Mouse (Mus musculus) stomach, postnatal 0 days (tissue): ENCODE data around the gene Gtf3c2. TPM values are rescaled to one million over a fixed set of nuclear protein-coding genes. Genes with fewer than 3 reads are reported as not detected.

ENCODE experiments used
- ATAC-seq: fragments of 200-750 bp; cut with Nextera tagmentation; 2 replicates; pipeline ENCODE4 v1.8.0; 2017; ENCODE audit not compliant: low FRiP score, low TSS enrichment
- DNase-seq: peaks from one replicate; pipeline ENCODE4 v3.0.0-alpha.2; 2016; ENCODE audit warnings: low spot score
- H3K27ac ChIP-seq: fragments of 300-500 bp; sonication (generic); replicated peaks from 2 replicates; pipeline ENCODE4 v1.5.1; 2014; ENCODE audit warnings: mild to moderate bottlenecking, control low read depth
- H3K27me3 ChIP-seq: fragments of 300-500 bp; sonication (generic); 2 replicates; pipeline ENCODE4 v1.6.1; 2014; ENCODE audit warnings: low read length; ENCODE audit not compliant: control insufficient read depth, insufficient read depth
- H3K36me3 ChIP-seq: fragments of 300-500 bp; sonication (generic); 2 replicates; pipeline ENCODE4 v1.6.1; 2014; ENCODE audit warnings: low read length, mixed read lengths; ENCODE audit not compliant: control insufficient read depth, insufficient read depth
- H3K4me1 ChIP-seq: fragments of 300-500 bp; sonication (generic); replicated peaks from 2 replicates; pipeline ENCODE4 v1.6.1; 2014; ENCODE audit warnings: antibody characterized with exemption; ENCODE audit not compliant: control insufficient read depth, insufficient read depth
- H3K4me2 ChIP-seq: fragments of 300-500 bp; sonication (generic); replicated peaks from 2 replicates; pipeline ENCODE4 v1.6.1; 2014; ENCODE audit warnings: low read depth, mild to moderate bottlenecking, control low read depth, moderate library complexity
- H3K4me3 ChIP-seq: fragments of 300-500 bp; sonication (generic); 2 replicates; pipeline ENCODE4 v1.5.1; 2014; ENCODE audit warnings: low read depth, low read length, control low read depth
- H3K9ac ChIP-seq: fragments of 300-500 bp; sonication (generic); 2 replicates; pipeline ENCODE4 v1.6.1; 2014; ENCODE audit warnings: mild to moderate bottlenecking, low read length, control low read depth, mixed read lengths
- H3K9me3 ChIP-seq: fragments of 300-500 bp; sonication (generic); 2 replicates; pipeline ENCODE4 v1.6.1; 2016; ENCODE audit warnings: low read length; ENCODE audit not compliant: control insufficient read depth
- CTCF ChIP-seq: IDR thresholded peaks from 2 replicates; pipeline ENCODE4 v1.5.1; 2016; ENCODE audit warnings: antibody characterized with exemption, low read depth, mild to moderate bottlenecking, moderate library complexity
- EP300 ChIP-seq: optimal IDR thresholded peaks from 2 replicates; pipeline ENCODE3; 2016; ENCODE audit warnings: antibody characterized with exemption
- WGBS: fragments of 180-500 bp; shearing (Covaris S2); extraction: QIAGEN DNeasy Blood & Tissue Kit; methylation state at CpG from one replicate; pipeline ENCODE4 v1.1.7; 2014; 5-methylcytosine and 5-hydroxymethylcytosine counted together
- polyA plus RNA-seq: library from polyadenylated mRNA; unstranded; fragments of >200 nt; fragmentation: Nextera tagmentation; extraction: Ambion mirVana; gene quantifications from 2 replicates; pipeline ENCODE4 v1.2.1, GENCODE M21; 2015

Gtf3c2 gene
- polyA plus RNA-seq: 19.9 and 25.1 TPM in 2 replicates

DNA sequence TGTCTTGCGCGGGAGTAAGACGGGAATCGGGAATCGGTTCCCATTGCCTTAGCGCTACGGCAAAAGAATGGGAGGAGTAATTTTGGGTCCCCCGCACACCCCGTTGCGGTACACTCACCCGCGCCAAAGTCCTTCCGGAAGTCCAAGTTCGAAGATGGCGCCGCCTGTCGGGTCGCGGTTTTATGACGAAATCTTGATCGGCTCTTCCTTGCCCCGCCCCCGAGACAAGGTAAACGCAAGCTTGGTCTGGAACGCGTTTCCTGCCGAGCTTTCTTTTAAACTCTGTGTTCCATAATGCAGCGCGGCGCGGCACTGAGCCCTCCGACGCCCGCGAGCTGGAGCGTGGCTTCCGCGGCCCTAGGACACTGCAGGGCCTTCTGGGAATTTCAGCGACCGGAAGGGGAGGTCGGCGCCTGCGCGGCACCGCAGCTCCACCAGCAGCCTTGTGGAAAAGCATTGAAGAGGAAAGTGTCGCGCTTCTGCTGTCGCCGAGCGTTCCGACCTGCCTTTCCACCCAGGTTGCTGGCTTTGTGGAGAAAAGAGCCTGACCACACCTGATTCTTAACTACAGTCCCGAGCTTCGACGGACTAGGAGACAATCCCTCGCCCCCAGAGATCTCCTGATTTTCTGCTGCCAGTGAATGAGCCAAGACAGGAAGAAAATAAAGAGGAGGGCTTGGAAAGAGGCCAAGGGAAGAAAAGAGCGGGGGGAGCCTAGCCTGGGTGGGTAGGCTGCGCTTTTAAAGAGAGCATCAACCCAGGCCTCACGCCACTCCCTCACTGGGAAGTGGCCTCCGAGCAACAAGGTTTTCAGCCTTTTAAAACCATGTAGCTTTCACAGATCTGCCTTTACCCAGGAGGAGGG lies at the start of gene Gtf3c2, which contains the start of gene Gm29609:
Gene Gtf3c2 (minus strand): TSS at position 379 of the 865 bp plus-strand sequence.
Gene Gm29609 (minus strand): TSS at position 146 of the 865 bp plus-strand sequence.
- H3K27me3 ChIP-seq: no peaks in the 10 kb centered on the region
- under 1% methylated on average over 59 of the region's 59 CpGs for WGBS
- H3K4me1 ChIP-seq: no peaks in the 10 kb centered on the region
- H3K9me3 ChIP-seq: no peaks in the 10 kb centered on the region
- TF ChIP-seq EP300 (peak; percentile 31), CTCF (peak; percentile 36)
- H3K36me3 ChIP-seq: no peaks in the 10 kb centered on the region
- H3K4me3 ChIP-seq: peak within 1 kb of the TSS; percentile 86
- peak; percentile 94 for DNase-seq
- ATAC-seq: peak; percentile 98
- H3K27ac ChIP-seq: peak within 1 kb of the TSS; percentile 97
- peak within 1 kb of the TSS; percentile 81 for H3K4me2 ChIP-seq
- peak within 1 kb of the TSS; percentile 74 for H3K9ac ChIP-seq

DNA sequence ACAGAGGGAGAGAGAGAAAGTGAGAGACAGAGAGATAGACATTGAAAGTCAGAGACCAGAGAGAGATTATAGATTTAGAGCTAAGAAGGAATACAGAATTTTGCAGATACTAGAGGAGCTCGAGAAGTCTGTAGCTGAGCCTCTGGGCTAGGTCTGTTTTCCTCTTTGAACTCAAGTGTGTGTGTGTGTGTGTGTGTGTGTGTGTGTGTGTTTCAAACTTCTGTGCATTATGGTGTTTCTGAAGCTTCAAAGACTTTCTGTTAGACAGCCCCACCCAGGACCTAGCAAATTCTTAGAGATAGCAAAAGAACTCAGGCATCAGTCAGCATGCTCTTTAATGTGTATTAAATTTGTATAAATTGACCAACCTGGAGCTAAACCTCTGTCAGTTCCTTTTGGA lies 46.7 kb upstream of the Gtf3c2 start:
- no peak for DNase-seq
- TF ChIP-seq EP300: no peak
- no peak for TF ChIP-seq CTCF
- Histone ChIP-seq H3K27me3 (no peaks in the 10 kb centered on the region), H3K9me3 (no peaks in the 10 kb centered on the region), H3K27ac (no peak overlapping the region), H3K36me3 (no peaks in the 10 kb centered on the region), H3K4me1 (no peaks in the 10 kb centered on the region), H3K4me2 (no peak overlapping the region), H3K4me3 (no peak overlapping the region), H3K9ac (no peak overlapping the region)
- 70% methylated on average over 1 of the region's 1 CpGs for WGBS
- ATAC-seq: no peak

DNA sequence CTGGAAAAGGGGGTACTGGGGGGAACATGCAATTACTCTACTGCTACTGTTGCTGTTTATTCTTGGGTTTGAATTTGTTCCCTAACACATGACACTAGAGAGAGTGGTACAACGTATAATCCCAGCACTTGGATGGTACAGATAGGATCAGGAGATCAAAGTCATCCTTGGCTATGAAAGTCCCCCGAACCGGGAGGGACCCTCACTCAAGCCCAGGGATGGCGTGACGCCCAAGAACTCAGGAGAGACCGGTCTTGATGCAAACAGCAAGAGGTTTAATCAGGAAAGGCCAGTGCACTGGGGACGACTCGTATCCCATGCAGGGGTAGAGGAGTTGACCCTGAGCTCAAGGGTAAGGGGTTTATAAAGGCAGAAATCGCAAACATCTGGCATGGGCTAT lies 42.8 kb upstream of the Gtf3c2 start:
- Histone ChIP-seq H3K27ac (no peak overlapping the region), H3K9ac (no peak overlapping the region), H3K9me3 (no peaks in the 10 kb centered on the region), H3K4me2 (no peak overlapping the region), H3K4me3 (no peak overlapping the region), H3K27me3 (no peaks in the 10 kb centered on the region), H3K4me1 (0 out of 2 replicates have a peak, but pooled peaks cover 2% of the 10 kb centered on the region), H3K36me3 (no peaks in the 10 kb centered on the region)
- WGBS: 93% methylated on average over 9 of the region's 9 CpGs
- DNase-seq (no peak), ATAC-seq (no peak)
- TF ChIP-seq CTCF (no peak), EP300 (no peak)

DNA sequence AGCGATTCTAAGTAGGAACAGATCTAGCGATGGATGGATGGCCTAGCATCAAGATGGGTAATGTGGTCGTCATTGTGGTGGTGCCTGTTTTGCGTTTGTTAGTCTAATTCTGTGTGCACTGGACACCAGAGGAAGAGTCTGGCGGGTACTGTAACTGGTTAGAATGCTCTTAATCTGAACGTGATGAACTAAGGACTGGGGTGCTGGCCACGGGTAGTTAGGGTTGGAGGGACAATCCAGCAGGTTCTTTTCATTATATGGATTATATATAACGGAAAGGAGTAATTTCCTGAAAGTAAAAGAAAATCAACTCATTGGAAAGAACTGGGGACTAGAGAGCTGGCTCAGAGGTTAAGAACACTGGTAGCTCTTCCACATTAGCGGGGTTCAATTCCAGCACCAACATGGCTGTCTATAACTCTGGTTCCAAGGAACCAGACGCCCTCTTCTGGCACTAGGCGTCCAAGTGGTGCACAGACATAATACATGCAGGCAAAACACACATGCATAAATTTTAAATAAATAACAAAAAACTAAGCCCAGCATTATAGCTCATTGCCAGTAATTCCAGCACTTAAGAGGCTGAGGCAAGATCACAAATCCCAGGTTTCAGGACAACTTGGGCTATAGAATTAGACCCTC lies 41.5 kb upstream of the Gtf3c2 start:
- no peak for TF ChIP-seq EP300
- TF ChIP-seq CTCF: peak; percentile 71
- DNase-seq: peak; percentile 57
- WGBS: 15% methylated on average over 11 of the region's 11 CpGs

DNA sequence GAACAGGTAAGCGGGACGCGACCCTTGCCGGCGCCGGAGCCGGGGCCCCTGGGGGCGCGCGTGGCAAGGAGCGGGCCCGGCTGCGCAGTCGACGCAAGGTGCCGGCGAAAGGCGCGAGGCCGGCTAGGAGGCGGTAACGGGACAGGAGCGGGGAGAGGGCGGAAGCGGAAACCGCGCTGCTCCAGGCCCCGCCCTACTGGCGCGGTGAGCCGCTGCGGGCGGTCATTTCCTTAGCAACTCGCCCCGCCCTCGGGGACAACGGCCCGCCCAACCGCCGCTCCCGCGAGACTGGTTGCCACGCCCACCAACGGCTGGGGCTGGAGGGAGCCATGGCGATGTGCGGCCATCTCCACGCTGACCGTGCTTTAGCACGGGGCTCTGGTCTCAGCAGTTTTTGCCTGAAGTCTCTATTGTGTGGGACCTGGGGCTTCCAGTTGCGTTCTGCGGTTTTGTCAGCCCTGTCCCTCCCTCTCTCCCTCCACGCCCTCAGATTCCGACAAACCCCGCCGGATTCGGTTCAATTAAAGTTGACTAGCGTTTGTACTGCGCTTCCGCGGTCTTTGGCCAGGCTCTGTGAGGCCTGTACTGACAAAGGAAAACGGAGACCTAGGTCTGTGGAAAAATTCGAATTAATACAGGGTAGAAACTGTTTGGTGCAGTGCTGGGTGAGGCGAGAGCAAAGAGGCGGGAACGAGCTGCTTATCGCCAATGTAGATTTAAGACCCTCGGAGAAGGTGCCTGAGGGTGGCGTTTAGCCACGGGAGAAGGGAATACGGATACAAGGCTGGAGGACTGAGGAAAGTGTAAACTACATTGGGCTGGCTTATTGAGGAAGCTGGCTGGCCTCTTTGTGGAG lies 40.7 kb upstream of the Gtf3c2 start, which contains the start of gene Ppm1g:
Gene Ppm1g (minus strand): TSS at position 240 of the 856 bp plus-strand sequence.
- WGBS: under 1% methylated on average over 70 of the region's 70 CpGs
- peak; percentile 98 for ATAC-seq
- no peaks in the 10 kb centered on the region for H3K36me3 ChIP-seq
- H3K27ac ChIP-seq: peak within 1 kb of the TSS; percentile 94
- H3K9me3 ChIP-seq: no peaks in the 10 kb centered on the region
- peak within 1 kb of the TSS; percentile 84 for H3K9ac ChIP-seq
- peak within 1 kb of the TSS; percentile 93 for H3K4me2 ChIP-seq
- TF ChIP-seq EP300 (peak; percentile 72), CTCF (no peak)
- DNase-seq: peak; percentile 98
- peak within 1 kb of the TSS; percentile 92 for H3K4me3 ChIP-seq
- 0 out of 2 replicates have a peak, but pooled peaks cover 2% of the 10 kb centered on the region for H3K4me1 ChIP-seq
- H3K27me3 ChIP-seq: no peaks in the 10 kb centered on the region

More for the DNA sequence above, 41.5 kb upstream of the Gtf3c2 start:
- H3K4me3 ChIP-seq: peak overlapping the region; percentile 92
- no peaks in the 10 kb centered on the region for H3K9me3 ChIP-seq
- H3K4me1 ChIP-seq: 0 out of 2 replicates have a peak, but pooled peaks cover 2% of the 10 kb centered on the region
- H3K36me3 ChIP-seq: no peaks in the 10 kb centered on the region
- peak overlapping the region; percentile 80 for H3K9ac ChIP-seq
- no peaks in the 10 kb centered on the region for H3K27me3 ChIP-seq
- peak overlapping the region; percentile 85 for H3K4me2 ChIP-seq
- H3K27ac ChIP-seq: peak overlapping the region; percentile 94
- no peak for ATAC-seq
